Mouse (Mus musculus) induced T-regulatory cell, adult 2 months (primary cell): ENCODE results near the gene Gm3336.
A peak's percentile ranks its signal among the peaks of the same experiment; 100 is the strongest.

Experiments
- DNase-seq: peaks from one replicate; pipeline ENCODE4 v3.0.0-alpha.2; 2012; ENCODE audit warnings: low read depth

Gene Gm3336

GRCm38 (mm10) chr8:70764026-70764425 is 45.7 kb downstream of the Gm3336 start:
- no peak for DNase-seq

- no peak for DNase-seq
Measured at GRCm38 (mm10) chr8:70764676-70765075, 46.3 kb downstream of the Gm3336 start.

GRCm38 (mm10) chr8:70765329-70765728 is 47.0 kb downstream of the Gm3336 start:
- DNase-seq: peak; percentile 59

GRCm38 (mm10) chr8:70765838-70766570 is 47.7 kb downstream of the Gm3336 start:
- peak; percentile 84 for DNase-seq

GRCm38 (mm10) chr8:70766571-70767440 is 48.5 kb downstream of the Gm3336 start:
- DNase-seq: peak; percentile 77

GRCm38 (mm10) chr8:70767503-70767902 is 49.2 kb downstream of the Gm3336 start:
- DNase-seq: no peak

GRCm38 (mm10) chr8:70768231-70768776 is 50.0 kb downstream of the Gm3336 start:
- no peak for DNase-seq

GRCm38 (mm10) chr8:70768956-70769355 is 50.6 kb downstream of the Gm3336 start:
- DNase-seq: no peak

GRCm38 (mm10) chr8:70769359-70769758 is 51.0 kb downstream of the Gm3336 start:
- DNase-seq: peak; percentile 98

GRCm38 (mm10) chr8:70769858-70770257 is 51.5 kb downstream of the Gm3336 start:
- DNase-seq: no peak

- DNase-seq: no peak
Measured at GRCm38 (mm10) chr8:70770748-70771147, 52.4 kb downstream of the Gm3336 start.

GRCm38 (mm10) chr8:70771217-70771616 is 52.9 kb downstream of the Gm3336 start:
- no peak for DNase-seq

- DNase-seq: no peak
Measured at GRCm38 (mm10) chr8:70772075-70772474, 53.7 kb downstream of the Gm3336 start.
